Mouse (Mus musculus) right cerebral cortex, postnatal 10 days (tissue): ENCODE results near the gene Zic5.

Experiments
- DNase-seq, 2 experiments: peaks; one replicate each; pipeline ENCODE4 v3.0.0; 2021; ENCODE audit warnings: low spot score in 2 of 2

Gene Zic5

DNA sequence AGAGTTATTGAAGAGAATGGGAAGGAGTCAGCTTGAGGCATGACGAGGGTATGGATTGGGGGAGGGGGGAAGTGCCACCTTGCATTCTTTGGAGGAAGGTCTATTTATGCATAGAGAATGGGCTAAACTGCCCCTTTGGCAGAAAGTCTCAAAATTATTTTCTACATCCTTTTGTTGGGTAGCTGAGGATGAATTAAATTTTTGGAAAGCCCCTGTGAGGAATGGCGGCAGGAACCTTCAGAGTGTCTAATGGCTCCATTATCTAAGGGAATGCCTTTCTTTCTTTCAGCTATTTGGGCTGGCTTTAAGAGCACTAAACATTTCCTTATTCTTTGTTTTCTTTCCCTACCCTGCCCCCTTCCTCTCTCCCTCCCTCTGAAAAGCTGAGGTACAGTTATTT, 14.9 kb upstream of the Zic5 start:
- DNase-seq = no peak

DNA sequence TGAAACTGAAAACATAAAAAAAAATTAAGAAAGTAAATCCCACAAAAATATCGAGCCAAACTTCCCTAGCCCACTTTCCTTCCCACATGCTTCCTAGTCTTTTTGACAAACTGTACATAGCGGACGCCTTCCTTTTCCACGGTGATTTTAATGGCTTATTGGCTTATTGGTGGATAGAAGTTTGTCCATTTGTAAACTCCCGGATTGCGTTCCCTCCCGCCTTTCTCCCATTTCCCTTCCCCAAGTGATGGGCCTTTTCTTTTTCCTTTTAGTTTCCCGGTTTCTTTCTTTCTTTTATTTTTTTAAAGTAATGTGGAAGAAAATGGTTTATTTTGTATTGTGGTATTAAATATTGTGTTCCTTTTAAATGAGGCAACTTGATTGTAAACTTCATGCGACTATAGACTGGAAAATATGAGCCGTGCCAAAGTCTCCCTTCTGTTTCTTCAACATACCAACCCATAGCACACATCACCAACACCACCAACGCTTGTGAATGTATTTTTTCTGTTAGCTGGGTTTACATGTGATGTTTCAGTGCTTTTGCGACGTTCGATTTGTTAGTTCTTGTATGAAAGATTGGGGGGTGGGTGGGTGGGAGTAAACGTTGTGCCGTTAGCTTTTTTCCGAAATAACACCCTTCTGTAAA, 14.1 kb upstream of the Zic5 start:
- DNase-seq = no peak

DNA sequence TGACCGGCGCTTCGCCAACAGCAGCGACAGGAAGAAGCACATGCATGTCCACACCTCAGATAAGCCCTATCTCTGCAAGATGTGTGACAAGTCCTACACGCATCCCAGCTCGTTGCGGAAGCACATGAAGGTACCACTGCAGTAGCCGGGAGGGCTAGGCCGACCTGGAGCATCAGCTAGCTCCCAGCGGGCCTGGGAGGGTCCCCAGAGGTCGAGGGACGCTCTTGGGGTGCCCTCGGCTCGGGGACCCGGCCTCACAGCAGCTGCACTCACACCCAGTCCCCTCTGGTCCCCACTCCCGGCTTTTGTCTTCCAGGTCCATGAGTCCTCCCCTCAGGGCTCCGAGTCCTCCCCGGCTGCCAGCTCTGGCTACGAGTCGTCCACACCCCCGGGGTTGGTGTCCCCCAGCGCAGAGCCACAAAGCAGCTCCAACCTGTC, 13.1 kb upstream of the Zic5 start:
- no peak for DNase-seq

DNA sequence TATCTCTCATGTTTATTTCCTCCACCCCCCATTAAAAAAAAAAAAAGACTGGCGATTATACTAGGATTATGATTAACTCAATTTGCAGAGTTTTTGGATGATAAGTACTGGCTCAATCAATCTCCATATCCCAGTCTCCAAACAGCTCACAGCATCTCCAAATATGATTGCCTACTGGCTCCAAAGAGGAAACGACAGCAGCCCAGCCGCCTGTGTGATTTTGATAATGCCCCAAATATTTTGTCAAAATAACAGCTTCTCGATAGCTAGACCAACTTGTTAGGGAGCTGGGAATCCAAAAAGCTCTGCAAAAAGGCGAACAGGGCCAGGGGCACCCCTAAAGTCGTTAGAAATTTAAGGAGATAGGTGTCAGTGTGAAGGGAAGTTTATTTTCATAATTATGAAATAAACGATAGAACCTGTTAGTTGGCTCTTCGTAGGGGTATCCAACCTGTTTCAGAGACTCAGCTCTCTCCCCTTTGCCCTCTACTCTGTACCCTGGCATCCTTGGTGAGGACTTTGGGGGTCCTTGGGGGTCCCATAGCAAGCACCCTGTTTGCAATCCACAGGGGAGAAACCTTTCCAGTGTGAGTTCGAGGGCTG, 12.6 kb upstream of the Zic5 start:
- no peak for DNase-seq

DNA sequence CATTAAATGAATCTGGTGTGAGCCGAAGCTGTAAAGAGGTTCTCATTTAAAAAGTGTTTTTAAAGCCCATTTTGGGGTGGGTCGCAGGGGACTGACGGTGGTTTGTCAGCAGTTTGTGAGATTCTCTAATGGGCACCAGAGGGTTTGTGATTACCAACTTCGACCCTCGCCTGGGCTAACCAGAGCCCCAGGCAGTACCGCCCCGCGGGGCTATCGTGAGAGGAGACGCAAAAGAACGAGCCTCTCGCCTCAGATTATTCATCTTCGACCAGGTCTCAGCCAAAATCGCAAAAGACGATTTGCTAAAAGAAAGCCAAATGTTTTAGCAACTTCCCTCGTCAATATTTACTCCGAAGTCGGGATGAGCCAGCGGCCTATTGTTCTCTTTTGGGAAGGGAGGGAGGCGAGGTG, 11.8 kb upstream of the Zic5 start:
- no peak for DNase-seq

DNA sequence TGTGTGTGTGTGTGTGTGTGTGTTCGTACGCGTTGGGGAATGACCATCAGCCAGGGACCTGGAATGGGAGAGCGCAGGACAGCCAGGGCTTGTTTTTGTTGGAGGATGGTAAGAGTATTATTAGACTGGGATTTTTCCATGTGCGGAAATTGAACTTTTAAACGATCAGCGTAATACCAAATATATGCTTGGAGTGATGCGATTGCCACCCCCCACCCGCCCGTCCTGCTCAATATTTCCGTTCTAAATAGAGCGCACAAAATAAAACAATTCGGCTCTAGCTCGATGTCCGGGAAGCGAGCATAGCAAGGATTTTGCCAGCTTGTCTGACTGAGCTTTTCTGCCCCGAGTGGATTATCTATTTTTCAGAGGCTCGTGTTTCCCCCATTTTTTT, 11.3 kb upstream of the Zic5 start:
- DNase-seq = no peak

DNA sequence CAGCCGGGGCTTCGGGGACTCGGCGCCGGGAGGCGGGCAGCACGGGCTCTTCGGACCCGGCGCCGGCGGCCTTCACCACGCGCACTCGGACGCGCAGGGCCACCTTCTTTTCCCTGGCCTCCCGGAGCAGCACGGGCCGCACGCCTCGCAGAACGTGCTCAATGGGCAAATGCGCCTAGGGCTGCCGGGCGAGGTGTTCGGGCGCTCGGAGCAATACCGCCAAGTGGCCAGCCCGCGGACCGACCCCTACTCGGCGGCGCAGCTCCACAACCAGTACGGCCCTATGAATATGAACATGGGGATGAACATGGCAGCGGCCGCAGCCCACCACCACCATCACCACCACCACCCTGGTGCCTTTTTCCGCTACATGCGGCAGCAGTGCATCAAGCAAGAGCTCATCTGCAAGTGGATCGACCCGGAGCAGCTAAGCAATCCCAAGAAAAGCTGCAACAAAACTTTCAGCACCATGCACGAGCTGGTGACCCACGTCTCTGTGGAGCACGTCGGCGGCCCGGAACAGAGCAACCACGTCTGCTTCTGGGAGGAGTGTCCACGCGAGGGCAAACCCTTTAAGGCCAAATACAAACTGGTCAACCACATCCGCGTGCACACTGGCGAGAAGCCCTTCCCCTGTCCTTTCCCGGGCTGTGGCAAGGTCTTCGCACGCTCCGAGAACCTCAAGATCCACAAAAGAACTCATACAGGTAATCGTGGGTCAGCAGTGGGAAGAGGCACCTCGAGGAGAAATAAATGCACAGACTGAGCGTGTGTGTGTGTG, 10.8 kb upstream of the Zic5 start:
- DNase-seq = no peak

DNA sequence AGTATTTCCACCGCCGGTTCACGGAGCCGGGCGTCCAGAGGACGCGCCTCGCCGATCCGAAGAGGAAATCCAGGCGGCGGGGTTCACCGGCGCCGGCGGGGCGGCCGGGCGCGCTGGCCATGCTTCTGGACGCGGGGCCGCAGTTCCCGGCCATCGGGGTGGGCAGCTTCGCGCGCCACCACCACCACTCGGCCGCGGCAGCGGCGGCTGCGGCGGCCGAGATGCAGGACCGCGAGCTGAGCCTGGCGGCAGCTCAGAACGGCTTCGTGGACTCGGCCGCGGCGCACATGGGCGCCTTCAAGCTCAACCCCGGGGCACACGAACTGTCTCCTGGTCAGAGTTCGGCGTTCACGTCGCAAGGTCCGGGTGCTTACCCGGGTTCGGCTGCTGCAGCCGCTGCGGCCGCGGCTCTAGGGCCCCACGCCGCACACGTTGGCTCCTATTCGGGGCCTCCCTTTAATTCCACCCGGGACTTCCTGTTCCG, 10.1 kb upstream of the Zic5 start:
- DNase-seq = no peak

DNA sequence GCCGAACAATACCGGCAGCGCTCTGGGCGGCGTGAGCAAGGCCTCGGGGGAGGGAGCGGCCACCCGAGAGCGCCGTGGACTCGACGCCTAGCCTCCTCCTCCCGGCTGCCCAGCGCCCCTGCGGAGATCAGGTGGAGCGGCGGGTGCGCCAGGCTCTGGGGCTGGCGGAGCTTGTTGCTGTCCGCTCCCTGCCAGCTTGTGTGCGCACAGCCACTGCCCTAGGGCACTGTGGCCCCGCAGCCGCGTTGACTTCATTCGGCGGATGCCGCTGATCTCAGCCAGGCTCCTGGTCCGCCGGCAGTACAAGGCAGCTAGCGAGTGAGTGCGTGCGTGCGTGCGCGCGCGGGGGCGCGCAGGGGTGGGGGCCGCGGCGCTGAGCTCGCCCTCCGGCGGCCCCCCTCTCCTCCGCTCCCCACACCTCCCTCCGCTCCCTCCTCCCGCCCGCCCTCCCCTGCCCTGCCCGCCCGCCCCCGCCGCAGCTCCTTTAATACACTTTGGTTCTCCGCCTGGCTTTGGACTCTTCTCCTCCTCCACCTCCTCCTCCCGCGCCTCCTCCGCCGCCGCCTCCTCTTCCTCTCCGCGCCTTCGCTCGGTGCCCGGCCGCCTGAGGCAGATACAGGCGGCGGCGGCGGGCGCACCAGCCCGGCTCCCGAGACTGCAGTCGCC, 9.5 kb upstream of the Zic5 start, which contains the start of gene Zic2:
Gene Zic2 (plus strand): TSS at position 545 of the 666 bp plus-strand sequence.
- peak; percentile 74 to 77 for DNase-seq

DNA sequence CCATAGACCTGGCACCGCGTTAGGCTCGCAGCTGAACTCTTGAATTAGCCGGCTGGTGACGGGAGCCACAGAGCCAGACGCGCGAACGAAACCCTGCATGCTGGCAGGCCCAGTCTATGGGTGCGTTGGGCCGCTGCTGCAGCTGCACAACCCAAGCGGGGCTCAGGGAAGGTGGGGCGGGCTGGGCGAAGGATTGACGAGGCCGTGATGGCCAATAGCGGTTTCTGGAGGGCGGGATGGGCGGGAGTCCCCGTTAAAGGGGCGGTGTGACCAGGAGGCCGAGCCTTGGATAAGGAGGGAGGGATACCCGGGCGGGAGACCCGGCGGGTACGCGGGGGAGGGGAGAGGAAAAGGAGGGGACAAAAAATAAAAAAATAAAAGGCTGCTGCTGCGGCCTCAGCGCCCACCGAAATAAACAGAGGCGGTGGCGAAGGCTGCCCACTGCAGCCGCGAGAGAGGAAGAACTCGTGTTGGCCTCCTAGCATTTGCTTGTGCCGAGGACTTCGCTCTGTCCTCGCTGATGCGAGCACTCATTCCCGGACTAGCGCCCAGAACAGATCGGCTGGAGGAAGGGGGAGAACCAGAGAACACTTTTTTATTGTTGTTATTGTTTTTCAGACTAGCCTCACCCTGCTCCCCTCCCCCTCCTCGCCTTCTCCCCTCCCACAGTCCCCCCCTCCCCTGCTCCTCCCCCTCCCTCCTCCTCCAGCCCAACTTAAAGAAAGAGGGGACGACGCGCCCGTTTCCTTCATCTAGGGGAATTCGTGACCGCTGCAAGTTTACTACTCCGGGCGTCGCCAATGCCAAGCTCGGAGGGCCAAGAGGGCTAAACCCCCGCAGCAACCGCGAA, 8.8 kb upstream of the Zic5 start:
- peak; percentile 70 to 76 for DNase-seq

DNA sequence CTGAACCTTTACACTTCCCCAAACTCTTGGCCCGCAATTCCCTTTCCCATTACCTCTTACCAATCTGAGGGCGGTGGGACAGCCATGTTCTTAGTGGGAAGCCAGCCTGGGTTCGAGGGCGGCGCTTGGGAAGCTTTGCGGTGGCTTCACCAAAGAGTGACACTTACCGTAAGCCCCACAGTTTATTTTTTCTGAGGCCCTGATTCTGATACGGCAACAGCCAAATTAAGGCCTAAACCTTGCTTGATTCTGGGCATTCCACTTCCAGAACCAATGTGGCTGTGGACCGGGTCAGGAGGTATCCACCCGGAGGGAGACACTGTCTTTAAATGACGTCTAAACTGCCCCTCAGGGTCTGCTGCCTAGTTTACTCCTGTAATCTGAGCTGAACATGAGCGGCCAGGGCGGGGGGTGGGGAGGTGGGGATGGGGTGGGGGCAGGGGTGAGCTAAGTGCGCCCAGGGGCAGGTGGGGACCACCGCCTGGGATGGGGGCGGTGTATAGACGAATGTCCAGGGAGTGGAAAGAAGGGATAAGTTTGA, 7.8 kb upstream of the Zic5 start:
- DNase-seq = peak in 1 of 2 experiments; percentile 22

DNA sequence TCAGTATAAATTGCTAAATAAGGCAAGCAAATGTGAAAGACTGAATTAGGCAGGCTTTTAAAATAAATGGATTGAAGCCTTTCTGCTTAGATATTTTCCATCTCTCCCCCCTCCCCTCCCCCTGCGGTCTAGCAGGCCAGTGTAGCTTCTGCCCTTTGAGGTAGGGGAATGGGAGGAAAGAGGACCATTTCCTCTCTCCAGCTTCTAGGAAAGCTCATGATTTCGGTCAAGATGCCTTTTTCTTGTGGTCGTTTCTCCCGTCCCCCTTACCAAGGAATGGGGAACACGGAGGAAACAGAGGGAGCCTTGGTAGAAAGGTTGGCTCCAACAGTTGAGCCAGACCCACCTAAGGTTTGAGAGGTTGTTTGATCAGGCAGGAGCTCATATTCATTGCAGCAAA, 7.2 kb upstream of the Zic5 start:
- DNase-seq = peak in 1 of 2 experiments; percentile 13

DNA sequence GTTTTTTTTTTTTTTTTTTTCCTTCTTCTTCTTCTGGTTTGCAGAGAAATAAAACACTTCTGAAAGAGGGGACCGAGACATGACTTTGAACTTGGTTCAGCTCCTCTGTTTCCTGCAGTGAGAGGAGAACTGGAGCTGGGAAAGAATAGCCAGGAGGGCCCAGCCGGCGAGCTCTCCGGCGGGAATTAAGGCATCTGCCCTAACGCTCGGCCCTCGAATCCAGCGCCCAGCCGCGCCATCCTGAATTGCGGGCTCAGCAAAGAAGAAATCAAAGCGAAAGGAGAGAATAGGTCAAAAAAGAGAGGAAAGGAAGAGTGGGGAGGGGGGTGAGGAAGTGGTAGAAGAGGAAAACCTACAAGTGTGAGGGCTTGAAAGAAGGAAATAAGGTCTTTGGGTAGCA, 6.7 kb upstream of the Zic5 start:
- DNase-seq = peak in 1 of 2 experiments; percentile 19

DNA sequence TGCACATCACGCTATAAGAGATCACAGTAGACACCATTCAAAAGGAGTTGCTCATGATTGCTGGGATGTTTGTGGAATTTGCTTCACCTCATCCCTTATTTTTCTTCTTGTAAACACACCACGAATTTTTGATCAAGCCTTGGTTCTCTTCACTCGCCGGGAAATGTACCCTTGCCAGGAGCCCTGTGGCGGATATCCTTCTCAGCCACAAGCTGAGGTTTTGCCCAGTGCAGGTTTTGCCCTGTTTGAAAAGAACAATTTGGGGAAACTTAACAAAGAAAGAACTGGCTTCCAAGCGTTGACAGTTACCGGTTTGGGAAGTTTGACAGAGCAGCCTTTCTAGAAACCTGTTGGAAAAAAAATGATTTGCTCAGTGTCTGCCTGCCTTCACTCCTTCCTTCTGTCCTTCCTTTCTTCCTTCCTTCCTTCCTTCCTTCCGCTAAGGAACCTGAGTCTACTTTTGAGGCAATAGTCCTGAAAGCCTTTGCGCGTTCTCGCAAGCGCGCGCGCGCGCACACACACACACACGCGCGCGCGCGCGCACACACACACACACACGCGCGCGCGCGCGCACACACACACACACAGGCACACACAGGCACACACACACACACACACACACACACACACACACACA, 6.1 kb upstream of the Zic5 start:
- DNase-seq = peak in 1 of 2 experiments; percentile 12

DNA sequence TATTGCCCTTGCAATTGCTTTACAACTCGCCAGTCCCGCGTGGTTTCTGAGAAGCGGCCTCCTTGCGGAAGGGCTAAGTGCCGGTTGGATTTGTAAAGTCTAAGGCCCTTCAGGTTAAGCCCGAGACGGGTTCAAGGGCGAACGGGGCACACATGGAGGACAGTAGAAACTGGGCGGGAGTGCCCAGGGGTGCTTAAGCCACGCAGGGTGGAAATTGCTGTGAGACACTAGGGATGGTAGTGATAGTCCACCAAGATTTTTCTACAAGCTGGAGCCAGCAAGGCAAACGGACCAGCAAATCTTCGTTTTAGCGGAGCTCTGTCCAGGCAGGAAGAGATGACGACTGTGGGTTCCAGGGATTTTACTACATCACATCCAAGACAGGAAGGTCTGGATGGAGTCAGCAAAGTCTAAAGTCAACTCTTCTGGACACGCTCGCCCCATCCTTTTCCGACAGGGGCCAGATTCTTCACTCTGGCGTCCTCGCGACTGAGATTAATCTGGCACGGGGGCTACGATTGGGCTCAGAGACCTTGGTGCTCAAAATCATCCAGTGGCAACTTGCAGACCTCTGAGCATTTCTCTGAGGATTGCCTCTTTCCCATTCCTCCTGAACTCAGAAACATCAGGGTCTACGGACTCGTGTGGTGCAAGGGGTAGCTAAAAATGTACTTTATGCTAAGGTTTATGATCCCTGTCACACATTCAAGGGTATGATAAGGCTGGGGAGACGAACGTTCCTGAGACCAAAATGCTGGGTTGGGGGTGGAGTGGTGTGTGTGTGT, 3.7 kb upstream of the Zic5 start:
- DNase-seq = peak in 1 of 2 experiments; percentile 14

DNA sequence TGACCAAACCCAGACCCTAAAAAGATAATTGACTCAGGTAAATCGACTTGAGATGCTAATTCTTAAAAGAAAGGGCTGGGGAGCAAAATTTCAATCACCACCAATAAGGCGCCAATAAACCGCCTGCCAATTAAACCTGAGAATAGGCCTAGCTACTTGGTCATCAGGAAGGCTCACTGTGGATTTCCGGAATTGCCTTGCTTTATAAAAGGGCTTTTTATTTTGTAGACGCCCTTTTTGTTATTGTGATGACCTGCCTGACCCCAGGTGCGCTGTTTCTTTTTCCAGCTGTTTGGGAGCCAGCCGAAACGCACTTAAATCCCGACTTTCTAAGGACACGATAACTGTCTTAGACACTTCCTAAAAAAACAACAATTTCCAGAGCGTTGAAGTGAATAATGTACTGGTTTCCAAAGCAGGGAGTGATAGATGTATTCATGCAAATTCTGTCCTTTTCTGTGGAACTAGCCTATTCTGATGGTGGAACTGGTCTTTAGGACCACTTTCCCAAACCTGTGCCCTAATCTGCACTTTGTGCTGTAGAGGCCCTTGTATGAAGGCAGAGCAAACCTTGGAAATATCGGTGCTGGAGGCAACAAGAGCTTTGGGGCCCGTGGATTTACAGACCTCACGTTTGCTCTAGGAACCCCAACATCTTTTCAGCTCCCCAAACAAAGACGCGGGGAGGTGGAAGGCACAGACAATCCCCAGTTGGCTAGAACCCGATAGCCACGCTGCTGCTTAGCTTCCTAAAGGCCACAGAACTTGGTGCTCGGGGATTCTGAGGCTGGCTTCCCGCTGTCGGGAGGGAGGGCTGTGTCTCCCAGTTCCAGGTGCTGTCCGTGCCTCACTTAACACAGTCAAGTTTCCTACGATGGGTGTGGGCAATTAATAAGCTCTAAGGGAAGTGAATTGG, 2.7 kb upstream of the Zic5 start:
- no peak for DNase-seq

DNA sequence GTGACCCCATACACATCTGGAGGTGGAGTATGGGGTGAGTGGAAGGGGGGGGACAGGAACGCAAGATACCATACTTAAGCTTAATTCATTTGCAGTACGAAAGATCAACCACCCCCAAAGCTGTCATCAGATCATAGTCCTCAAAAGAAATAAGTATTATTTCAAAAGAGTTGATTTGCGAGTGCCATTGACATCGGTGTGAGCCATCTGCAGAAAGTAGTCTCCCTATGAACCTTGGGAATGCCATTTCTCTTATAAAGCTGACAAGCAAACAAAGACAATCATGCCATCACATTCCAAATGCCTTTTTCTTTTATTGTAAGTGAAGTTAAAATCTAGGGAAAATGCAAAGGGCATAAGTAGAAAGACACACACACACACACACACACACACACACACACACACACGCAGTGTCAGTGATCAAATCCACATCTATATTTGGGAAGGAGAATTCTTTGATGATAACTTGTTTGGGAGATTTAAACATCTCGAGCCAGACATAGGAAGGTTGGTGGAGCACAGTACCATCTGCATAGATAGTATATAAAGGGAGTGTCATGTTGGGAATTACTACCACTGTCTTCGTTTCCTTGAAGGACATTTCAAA, 1.4 kb upstream of the Zic5 start:
- DNase-seq = no peak

DNA sequence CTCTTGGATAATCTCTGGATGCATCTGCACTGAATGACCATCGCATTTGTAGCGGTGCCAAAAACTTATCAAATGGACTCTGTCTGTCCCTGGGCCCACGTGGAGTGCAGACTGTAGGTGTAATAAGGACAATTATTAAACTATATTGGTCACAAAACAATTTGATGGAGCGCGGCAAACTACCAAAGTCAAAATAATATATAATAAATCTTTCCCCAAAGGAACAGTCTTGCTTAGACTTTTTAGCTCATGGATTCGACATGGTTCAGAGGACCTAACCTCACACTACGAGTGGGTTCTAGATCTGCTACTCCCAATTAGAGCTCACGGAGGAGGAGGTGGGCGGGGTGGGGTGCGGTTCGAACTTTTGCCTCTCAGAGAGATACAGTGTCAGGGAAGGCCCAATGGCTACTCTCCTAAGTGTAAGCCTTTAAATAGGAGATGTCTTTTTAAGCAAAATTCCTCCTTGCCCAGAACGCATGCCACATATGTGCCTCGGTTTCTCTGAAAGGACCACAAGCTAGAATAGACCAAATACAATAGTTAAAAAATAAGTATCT, 534 bp upstream of the Zic5 start:
- no peak for DNase-seq
